Mouse (Mus musculus) mammary gland, adult 2 months (tissue): ENCODE measurements around the gene Prkacb. TPM values are rescaled to one million over a fixed set of nuclear protein-coding genes. Genes with fewer than 3 reads are reported as not detected.

Experiments used
- polyA plus RNA-seq: library from polyadenylated mRNA; depleted of rRNA; stranded (reverse); fragments of >200 nt; gene quantifications from 2 replicates; pipeline ENCODE4 v1.2.3, GENCODE M21; 2012; ENCODE audit warnings: low replicate concordance; rRNA removed

The Prkacb gene
- 22.0 and 22.3 TPM in 2 replicates for polyA plus RNA-seq

DNA sequence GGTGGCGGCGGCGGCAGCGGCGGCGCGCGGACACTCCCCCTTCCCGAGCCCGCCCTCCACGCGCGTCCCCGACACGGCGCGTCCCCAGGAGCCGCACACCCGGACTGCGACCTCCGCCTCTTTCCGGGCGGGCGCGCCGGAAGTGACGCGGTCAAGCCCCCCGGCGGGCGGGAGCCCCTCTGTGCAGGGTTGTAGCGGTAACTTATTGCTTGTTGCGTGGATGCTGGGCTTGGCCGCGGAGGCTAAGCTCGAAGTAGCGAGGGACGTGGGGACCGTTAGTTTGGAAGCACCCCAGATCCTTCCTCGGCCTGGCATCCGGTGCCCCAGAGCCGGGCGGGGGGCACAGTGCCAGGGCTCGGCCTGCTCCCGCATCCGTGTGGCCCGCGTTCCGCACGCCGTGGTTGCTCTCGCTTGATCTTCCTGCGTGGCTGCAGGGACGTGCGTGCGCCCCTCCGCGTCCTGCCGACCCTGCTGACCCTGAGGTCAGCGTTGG lies at the start of gene Prkacb:
TSS of gene Prkacb (minus strand) at position 90 of the 493 bp plus-strand sequence.

DNA sequence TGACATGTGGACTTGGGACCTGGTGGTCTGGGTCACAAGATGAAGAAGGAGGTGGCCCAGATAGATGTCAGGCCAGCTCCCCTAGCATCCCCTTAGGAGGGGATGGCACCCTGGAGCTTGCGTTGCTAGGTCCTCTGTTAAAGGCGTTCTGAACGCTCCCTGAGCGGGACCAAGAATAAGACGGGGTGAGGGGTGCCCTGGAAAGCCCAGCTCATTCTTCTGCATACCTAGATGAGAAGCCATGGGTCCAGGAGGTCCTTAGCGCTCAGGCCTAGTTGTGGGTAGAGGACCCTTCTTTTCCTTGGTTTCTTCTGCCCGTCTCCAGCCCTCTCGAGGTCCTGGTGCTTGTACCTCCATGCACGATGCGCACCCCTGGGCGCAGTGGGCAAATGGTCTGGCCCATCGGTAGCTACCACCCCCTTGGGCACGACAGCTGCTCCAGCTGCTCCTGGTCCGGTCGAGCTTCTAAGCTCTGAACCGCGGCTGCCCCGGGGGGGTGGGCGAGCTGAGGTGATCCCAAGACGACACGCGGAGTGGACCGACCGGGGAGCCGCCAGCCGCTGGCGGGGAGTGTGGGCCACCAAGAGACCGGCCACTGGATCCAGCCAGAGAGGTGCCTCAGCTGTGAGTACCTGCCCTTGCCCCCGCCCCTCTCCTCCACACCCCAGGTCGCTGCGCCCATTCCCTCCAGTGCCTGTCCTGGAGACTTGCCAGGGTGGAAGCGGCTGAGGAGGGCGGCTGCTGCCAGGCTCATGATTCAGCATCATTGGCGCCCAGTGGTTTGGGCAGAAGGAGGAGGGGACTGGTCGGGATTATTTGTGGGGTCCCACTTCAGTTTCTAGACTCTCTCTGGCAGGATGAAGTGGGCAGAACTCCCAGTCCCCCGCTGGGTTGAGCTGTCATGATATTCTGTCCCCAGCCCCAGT lies 39.4 kb upstream of the Prkacb start, which contains the start of gene Ttll7:
TSS of gene Ttll7 (plus strand) at position 402 of the 926 bp plus-strand sequence.

DNA sequence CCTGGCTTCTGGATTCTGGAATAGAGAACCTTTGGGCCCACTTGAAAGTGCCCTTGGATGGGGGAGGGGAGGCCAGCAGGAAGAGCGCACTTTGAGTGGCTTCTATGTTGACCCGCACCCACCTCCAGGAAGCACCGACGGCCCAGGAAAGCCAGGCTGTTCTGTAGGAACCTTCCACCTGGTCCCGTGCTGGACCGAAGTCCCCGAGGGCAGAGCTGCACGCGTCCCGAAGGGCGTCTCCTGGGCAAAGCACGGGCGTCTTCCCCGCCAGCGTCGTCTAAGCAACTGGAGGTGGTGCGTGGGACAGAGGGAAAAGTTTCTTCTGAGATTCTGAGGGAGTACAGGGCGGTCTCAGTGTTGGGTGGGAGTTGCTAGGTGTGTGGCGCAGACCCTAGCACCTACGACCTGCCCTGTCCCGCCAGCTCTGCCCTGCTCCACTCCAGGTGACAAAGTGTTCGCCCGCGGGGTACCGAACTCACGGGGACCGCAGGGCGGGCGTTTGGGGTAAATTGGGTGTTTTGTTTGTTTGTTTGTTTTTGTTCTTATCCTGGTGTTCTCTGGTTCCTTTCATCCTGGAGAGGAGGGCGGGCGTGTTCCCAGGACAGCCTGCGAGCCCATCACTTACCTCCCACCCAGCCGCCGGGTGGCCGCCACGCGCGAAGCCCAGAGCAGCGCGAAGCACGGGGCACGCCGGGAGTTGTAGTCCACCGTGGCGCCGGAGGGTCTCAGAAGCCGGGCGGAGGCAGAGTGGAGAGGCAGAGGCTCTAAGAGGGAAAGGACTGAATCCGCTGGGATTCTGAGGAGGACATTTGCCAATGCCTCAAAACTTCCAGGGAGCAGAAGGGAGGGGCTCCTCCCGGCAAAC lies 127.7 kb downstream of the Prkacb start, which contains the start of gene Samd13:
TSS of gene Samd13 (minus strand) at position 782 of the 865 bp plus-strand sequence.

Other genes starting within 250 kb of the Prkacb start
- 1.1 TPM in 1 of 2 replicates, not detected in the other for gene Uox, start 242.6 kb downstream of the Prkacb start, polyA plus RNA-seq
- not detected in 2 replicates for gene Dnase2b, start 197.4 kb downstream of the Prkacb start, polyA plus RNA-seq
- gene 4930503B20Rik, start 161.7 kb downstream of the Prkacb start, polyA plus RNA-seq, result not detected in 2 replicates
- gene Samd13, start 127.4 kb downstream of the Prkacb start, polyA plus RNA-seq, result 0.37 TPM in 1 of 2 replicates, not detected in the other
- gene Ttll7, start 39.4 kb upstream of the Prkacb start, polyA plus RNA-seq, result 0.39 and 3.3 TPM in 2 replicates